In the genomic region with DNA sequence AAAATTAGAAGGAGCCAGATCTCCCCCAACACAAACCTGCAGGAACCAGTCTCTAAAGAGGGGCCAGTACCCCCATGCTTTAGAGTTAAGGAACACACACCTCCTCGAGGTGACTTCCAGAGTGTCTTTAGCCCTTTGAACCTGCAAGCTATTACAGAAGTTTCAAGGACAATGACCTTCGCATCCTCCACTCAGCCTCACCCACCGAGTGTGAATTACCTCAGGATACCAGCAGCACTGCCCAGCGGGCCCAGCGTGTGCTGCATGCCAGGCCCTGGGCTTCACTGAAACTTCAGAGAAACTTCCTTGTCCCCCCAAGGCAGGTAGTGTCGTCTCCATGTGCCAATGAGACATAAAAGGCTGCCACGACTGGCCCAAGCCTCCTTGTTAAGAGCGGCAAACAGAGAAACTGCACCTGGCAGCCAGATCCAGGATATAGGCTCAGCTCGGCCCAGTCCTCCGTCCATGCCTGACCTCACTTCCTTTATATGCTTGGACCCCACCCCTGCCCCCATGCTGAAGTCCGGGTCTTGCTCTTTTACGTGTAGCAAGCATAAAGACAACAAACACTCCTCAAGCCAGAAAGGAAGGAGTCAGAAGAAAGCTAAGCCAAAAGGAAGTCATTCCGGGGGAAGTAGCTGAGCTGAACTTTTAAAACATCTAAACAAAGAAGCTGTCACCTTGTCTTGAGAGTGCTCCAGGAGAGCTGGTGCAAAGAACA, we compare ENCODE assay signal across 13 mouse cellular contexts. TPM values are rescaled to one million over a fixed set of nuclear protein-coding genes. Genes with fewer than 3 reads are reported as not detected.
DNase-seq lines count a peak whose midpoint lies in the region.
"Had no signal": no experiment of that assay in that cellular context is flagged by ENCODE, and none has a peak within 500 bp of the region (broad histone marks: within the 10 kb centered on the region; RNA-seq: fewer than 3 reads in every experiment).

No protein-coding gene starts in this region.

- intact Hi-C loops in heart, postnatal 36 days (cut with DNase I): loop anchor here (2.0 kb wide), 1 partner anchor 27 kb away; no protein-coding TSS in a partner anchor
- intact Hi-C loops in heart, postnatal 10 days (cut with DNase I): loop anchor here (5.0 kb wide), 1 partner anchor 44 kb away; a partner anchor contains a TSS

- peak; percentile 26 to 39 for DNase-seq in heart, adult 9 months (ENCODE audit: low spot score in 2 of 2)
- DNase-seq in heart, postnatal 36 days: no peak
- peak; percentile 35 to 39 for DNase-seq in heart, postnatal 10 days
- DNase-seq in kidney, postnatal 10 days: peak; percentile 62
- DNase-seq in lung, postnatal 25 days (ENCODE audit: low spot score): peak; percentile 18
- no peak for DNase-seq in layer of hippocampus, adult 9-10 months (ENCODE audit: low spot score)
- no peak for DNase-seq in thymus, postnatal 14 days
- no peak for DNase-seq in gastrocnemius, adult 8-10 months (ENCODE audit: low spot score in 2 of 2)
- DNase-seq: cerebellum, postnatal 25 days; gastrocnemius, postnatal 36 days; layer of hippocampus, postnatal 36 days; left cerebral cortex, postnatal 4 days; midbrain, embryonic 14.5 days had no signal

RNA-seq across cellular contexts. Expression of a gene that starts 45.2 kb away (rescaled TPM):
- total RNA-seq in heart, postnatal 36 days (2021): 10 to 100 TPM; 10.6 to 11.9 TPM
- 10 to 100 TPM; 17.6 to 19.8 TPM for total RNA-seq in heart, postnatal 10 days (2021)
- total RNA-seq in gastrocnemius, adult 8-10 months (2022): 10 to 100 TPM in 3 of 4 experiments, 1 to 10 TPM in 1; 9.9 to 11.8 (median 11.0) TPM

Comparison
In these comparisons a context has a peak if more than half of its experiments do, and no peak if none do; other contexts are left out.
1. DNase-seq: peak in heart, adult 9 months (2 of 2), heart, postnatal 10 days (2 of 2), kidney, postnatal 10 days (single experiment) and lung, postnatal 25 days (single experiment); none in heart, postnatal 36 days (0 of 2), layer of hippocampus, adult 9-10 months (single experiment), thymus, postnatal 14 days (single experiment) and gastrocnemius, adult 8-10 months (0 of 2).